8 mouse cellular contexts compared by ENCODE assay signal in genomic region chr12:78748113-78748512, GRCm38 (mm10). TPM values are rescaled to one million over a fixed set of nuclear protein-coding genes. Genes with fewer than 3 reads are reported as not detected.
DNase-seq lines count a peak whose midpoint lies in the region; ATAC-seq and TF ChIP-seq lines count a peak whose summit lies in the region.

No protein-coding gene starts in this region.

- CTCF ChIA-PET in Patski (lab: Charles Lee) = no interaction called here

- no peaks in the 10 kb centered on the region for H3K4me1 ChIP-seq in embryonic fibroblast, embryonic 13.5 days (ENCODE audit: control insufficient read depth, insufficient read depth, low read length)
- peaks cover 3% of the 10 kb centered on the region for H3K4me1 ChIP-seq in hindbrain, embryonic 16.5 days (ENCODE audit: control insufficient read depth, insufficient read depth, low read depth, low read length)
- H3K4me1 ChIP-seq in testis, adult 2 months (ENCODE audit: control insufficient read depth, insufficient read depth, low read length) = no peaks in the 10 kb centered on the region; the same call in none of the 2 replicates

- DNase-seq in kidney, postnatal 36 days = peak; percentile 12 to 49
- DNase-seq in kidney, adult 9 months = no peak
- no peak for DNase-seq in Patski (ENCODE audit: low read depth, low spot score)
- DNase-seq in lung, postnatal 14 days = peak; percentile 4
- DNase-seq in T-cell, adult 2 months (ENCODE audit: low spot score) = no peak

- ATAC-seq in Patski = peak; percentile 19
- ATAC-seq in hindbrain, embryonic 16.5 days = no peak; the same call in none of the 2 replicates

- H3K4me2 ChIP-seq in hindbrain, embryonic 16.5 days (ENCODE audit: low read length) = peak overlapping the region; percentile 94

- TF ChIP-seq CTCF in Patski (IDR thresholded peaks at IDR 0.05) = no peak
- no peak for TF ChIP-seq CTCF in embryonic fibroblast, embryonic 13.5 days (IDR thresholded peaks at IDR 0.05; ENCODE audit: borderline replicate concordance, insufficient read depth, low read length)
- no peak for TF ChIP-seq CTCF in testis, adult 2 months (IDR thresholded peaks at IDR 0.05; ENCODE audit: control insufficient read depth, insufficient read depth, insufficient replicate concordance, low read depth, low read length)

- H3K9ac ChIP-seq in hindbrain, embryonic 16.5 days (ENCODE audit: low read depth, low read length) = peak overlapping the region; percentile 56

- no peak for TF ChIP-seq POLR2A in embryonic fibroblast, embryonic 13.5 days (IDR thresholded peaks at IDR 0.05; ENCODE audit: low read depth, low read length)
- no peak for TF ChIP-seq POLR2A in testis, adult 2 months (IDR thresholded peaks at IDR 0.05; ENCODE audit: control insufficient read depth, low read depth, low read length)

- H3K27me3 ChIP-seq in Patski = no peaks in the 10 kb centered on the region
- H3K27me3 ChIP-seq in hindbrain, embryonic 16.5 days (replicated peaks; ENCODE audit: control insufficient read depth, insufficient read depth, low read length) = no peaks in the 10 kb centered on the region
- H3K27me3 ChIP-seq in testis, adult 2 months (ENCODE audit: control insufficient read depth, insufficient read depth, low read length) = no peaks in the 10 kb centered on the region

- H3K4me3 ChIP-seq in embryonic fibroblast, embryonic 13.5 days (ENCODE audit: insufficient read depth, low read length) = peak overlapping the region; percentile 83
- peak overlapping the region; percentile 76 for H3K4me3 ChIP-seq in hindbrain, embryonic 16.5 days (ENCODE audit: low read length)
- peak overlapping the region; percentile 89 for H3K4me3 ChIP-seq in testis, adult 2 months (ENCODE audit: control insufficient read depth, low read depth, low read length)

- POLR2A ChIA-PET in Patski (lab: Charles Lee) = no interaction called here

- H3K9me3 ChIP-seq in hindbrain, embryonic 16.5 days (ENCODE audit: control insufficient read depth, low read length) = no peaks in the 10 kb centered on the region

- H3K27ac ChIP-seq in embryonic fibroblast, embryonic 13.5 days (ENCODE audit: insufficient read depth, low read length) = no peak overlapping the region
- H3K27ac ChIP-seq in hindbrain, embryonic 16.5 days (ENCODE audit: low read depth, low read length) = 0 out of 2 replicates have a peak overlapping the region, but pooled peaks have one; percentile 45
- H3K27ac ChIP-seq in testis, adult 2 months (ENCODE audit: control insufficient read depth, insufficient read depth, low read depth, low read length) = peak overlapping the region; percentile 95

- WGBS in hindbrain, embryonic 16.5 days = under 1% methylated on average over 10 of the region's 10 CpGs

- no peaks in the 10 kb centered on the region for H3K36me3 ChIP-seq in hindbrain, embryonic 16.5 days (ENCODE audit: control insufficient read depth, insufficient read depth, low read length)
- no peaks in the 10 kb centered on the region for H3K36me3 ChIP-seq in testis, adult 2 months (ENCODE audit: control insufficient read depth, insufficient read depth, low read length)

- in situ Hi-C loops in Patski (cut with MboI; ENCODE audit: low pct_unique_long_range_greater_than_20kb) = no loop called here

RNA-seq across cellular contexts. Expression of gene Mpp5, which starts 0.6 kb away (rescaled TPM):
- 33.6 TPM for polyA plus RNA-seq in Patski (2021)
- 22.4 and 25.3 TPM in 2 replicates for polyA plus RNA-seq in embryonic fibroblast, embryonic 13.5 days (2011; ENCODE audit: insufficient read length, low read depth, missing spikeins)
- polyA plus RNA-seq in hindbrain, embryonic 16.5 days (2015; fragmentation: Nextera tagmentation; extraction: Ambion mirVana) = 15.5 and 15.9 TPM in 2 replicates
- polyA plus RNA-seq in testis, adult 2 months (2012; rRNA removed) = 5.7 and 7.5 TPM in 2 replicates

RNA-seq across cellular contexts. Expression of gene Fam71d, which starts 56.8 kb away (rescaled TPM):
- not detected for polyA plus RNA-seq in Patski (2021)
- polyA plus RNA-seq in embryonic fibroblast, embryonic 13.5 days (2011; ENCODE audit: insufficient read length, low read depth, missing spikeins) = not detected in 2 replicates
- polyA plus RNA-seq in hindbrain, embryonic 16.5 days (2015; fragmentation: Nextera tagmentation; extraction: Ambion mirVana) = 0.40 TPM in 1 of 2 replicates, not detected in the other
- polyA plus RNA-seq in testis, adult 2 months (2012; rRNA removed) = 370 and 460 TPM in 2 replicates

Comparison
In these comparisons a context has a peak if more than half of its experiments do, and no peak if none do; other contexts are left out.
1. DNase-seq: peak in kidney, postnatal 36 days (2 of 2) and lung, postnatal 14 days (single experiment); none in kidney, adult 9 months (single experiment), Patski (single experiment) and T-cell, adult 2 months (single experiment).
2. RNA of gene Fam71d, which starts 56.8 kb away (polyA plus RNA-seq): 370 to 460 TPM in testis, adult 2 months; 0.40 TPM in hindbrain, embryonic 16.5 days, not detected in embryonic fibroblast, embryonic 13.5 days and not detected in Patski (single experiment); every median in the first group is over 100 times any median in the second.
3. Peak in every context shown above with its lines, with median percentiles within 50 percentile points of each other: H3K4me3 ChIP-seq.